Mouse (Mus musculus): Measurements from ENCODE around the gene Kirrel2.

- TF ChIP-seq TCF12 (IDR thresholded peaks at IDR 0.05; ENCODE audit: insufficient read depth, poor library complexity, severe bottlenecking) (no peak), POLR2A (IDR thresholded peaks at IDR 0.05; ENCODE audit: insufficient read length, low read depth) (no peak), USF1 (IDR thresholded peaks at IDR 0.05; ENCODE audit: low read depth) (no peak), MYOD1 (IDR thresholded peaks at IDR 0.05; ENCODE audit: control insufficient read depth in 1 of 3, insufficient read length in 2 of 3, low read depth in 2 of 3) (no peak), MYOG (IDR thresholded peaks at IDR 0.05; ENCODE audit: control insufficient read depth in 1 of 3, insufficient read depth in 1 of 3, insufficient read length in 2 of 3, low read depth in 2 of 3) (no peak), REST (IDR thresholded peaks at IDR 0.05; ENCODE audit: insufficient read depth, insufficient read length) (no peak), E2F4 (IDR thresholded peaks at IDR 0.05; ENCODE audit: insufficient read depth) (no peak), MAX (IDR thresholded peaks at IDR 0.05; ENCODE audit: low read depth) (no peak)
Observed at GRCm38 (mm10) chr7:30439734-30440133, 17.8 kb downstream of the Kirrel2 start.

Data from myocyte (in vitro differentiated cells).